Mouse (Mus musculus): ENCODE measurements around the gene Tex261.
"Not testable (repeated sequence)": the region's sequence is repeated elsewhere in the genome, so short reads cannot be mapped to it uniquely, and the experiment has no call there.

Gene Tex261

GRCm38 (mm10) chr6:83775638-83776293, at the start of gene Tex261:
Gene Tex261, minus strand, starts transcription at chr6:83775813.
- peak; percentile 90 for DNase-seq

GRCm38 (mm10) chr6:83821856-83822255, 46.2 kb upstream of the Tex261 start:
- no peak for DNase-seq

- no peak for DNase-seq
These were observed 45.3 kb upstream of the Tex261 start for GRCm38 (mm10) chr6:83820727-83821515.

DNA sequence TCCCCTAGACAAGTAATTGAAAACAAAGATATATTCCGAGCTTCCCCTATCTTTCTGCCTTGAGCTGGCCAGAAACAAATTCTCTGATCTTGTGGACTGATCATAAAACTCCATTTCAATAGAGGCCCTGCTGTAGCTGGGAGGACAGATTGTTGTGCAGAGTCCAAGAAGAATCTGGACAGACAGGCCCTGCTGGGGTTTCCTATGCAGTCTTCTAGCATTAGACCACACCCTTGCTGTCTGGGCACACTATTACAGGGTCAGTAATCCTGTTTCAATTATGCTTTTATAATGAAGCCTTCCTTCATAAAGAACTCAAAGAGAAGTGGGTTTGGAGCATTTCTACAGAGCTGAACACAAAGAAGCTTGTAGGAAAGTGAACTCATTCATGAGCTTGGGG, 43.4 kb upstream of the Tex261 start:
- DNase-seq: no peak

DNA sequence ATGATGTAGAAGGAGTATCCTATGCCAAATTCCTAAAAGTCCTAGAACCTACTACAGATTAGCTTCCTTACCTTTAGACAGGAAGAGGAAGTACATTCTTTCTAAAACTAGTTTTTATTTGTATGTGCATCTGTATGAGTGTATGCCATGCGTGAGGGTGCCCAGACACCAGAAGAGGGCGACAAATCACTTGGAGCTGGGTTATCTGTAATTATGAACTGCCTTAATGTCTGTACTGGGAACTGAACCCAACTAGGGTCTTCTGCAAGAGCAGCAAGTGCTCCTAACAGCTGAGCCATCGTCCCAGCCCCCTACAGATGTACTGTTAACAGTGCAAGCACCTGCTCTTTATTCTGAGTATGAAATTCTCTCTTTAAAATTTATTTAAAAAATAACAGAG, 40.2 kb upstream of the Tex261 start:
- no peak for DNase-seq

DNA sequence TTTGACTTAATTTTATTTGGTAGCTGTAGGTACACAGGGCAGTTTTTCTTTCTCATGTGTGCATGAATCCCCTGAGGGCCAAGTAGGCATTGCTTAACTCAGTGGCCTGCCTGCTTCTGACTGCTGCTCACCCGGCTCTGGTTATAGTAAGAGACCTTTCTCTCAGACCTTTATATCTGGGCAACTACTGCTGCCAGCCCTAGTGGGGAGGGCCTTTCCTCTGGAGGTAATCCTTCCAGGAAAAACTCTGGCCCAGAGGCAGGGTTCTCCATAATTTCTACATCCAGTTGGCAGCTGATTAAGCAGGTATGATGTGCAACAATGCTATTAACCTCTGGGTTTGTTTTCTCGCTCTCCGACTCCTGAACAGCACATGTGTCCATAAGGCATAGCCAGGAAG, 27.2 kb upstream of the Tex261 start:
- no peak for DNase-seq

- DNase-seq: no peak
These were observed 26.4 kb upstream of the Tex261 start for GRCm38 (mm10) chr6:83802033-83802432.

- DNase-seq: no peak
These were observed 21.1 kb upstream of the Tex261 start for GRCm38 (mm10) chr6:83796686-83797085.

DNA sequence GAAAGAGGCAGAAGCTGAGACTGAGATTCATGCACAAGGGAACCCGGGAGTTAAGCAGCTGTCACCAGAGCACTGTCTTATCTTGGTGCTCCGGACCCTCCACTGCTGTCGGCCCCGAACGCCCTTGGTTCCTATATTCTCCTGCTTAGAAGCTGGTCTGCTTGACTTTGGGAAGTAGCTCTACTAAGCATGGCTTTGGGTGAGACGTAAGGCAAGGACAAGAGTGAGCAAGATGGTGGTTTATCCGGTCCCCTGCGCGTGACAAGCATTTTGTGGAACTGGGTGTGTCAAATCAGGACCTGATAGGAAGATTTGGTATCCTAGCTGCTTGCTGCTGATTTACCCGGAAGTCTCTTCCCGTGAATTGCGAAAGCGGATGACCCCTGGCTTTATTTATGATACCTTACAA, 19.9 kb upstream of the Tex261 start:
- no peak for DNase-seq

DNA sequence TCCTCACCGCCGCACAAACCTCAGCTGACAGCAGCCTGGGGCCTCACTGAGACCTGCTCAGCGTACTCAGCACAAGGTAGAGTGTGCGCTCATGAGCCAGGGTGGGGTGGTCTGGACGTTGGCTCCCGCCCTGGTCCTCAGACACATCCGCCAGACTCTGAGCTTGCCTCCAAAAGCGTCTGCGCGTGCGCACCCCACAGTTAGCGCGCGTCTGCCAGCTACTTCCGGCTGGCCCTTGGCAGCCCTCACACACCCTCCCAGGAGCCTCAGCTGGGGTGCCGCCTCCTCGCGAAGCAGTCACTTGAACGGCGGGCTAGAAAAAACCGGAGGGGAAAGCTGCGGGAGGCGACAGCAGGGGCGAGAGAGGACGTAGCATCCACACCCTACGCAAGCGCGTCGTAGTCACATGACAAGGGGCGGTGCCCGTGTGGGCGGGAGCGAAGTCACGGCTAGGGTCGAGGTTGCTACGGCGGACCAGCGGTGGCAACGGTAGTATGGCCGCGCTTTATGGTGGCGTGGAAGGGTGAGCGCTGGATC, 19.2 kb upstream of the Tex261 start, which contains the start of gene Nagk:
Gene Nagk (plus strand): TSS at position 223 of the 537 bp plus-strand sequence.
- DNase-seq: peak; percentile 95

- DNase-seq: no peak
These were observed 15.8 kb upstream of the Tex261 start for GRCm38 (mm10) chr6:83791251-83791890.

DNA sequence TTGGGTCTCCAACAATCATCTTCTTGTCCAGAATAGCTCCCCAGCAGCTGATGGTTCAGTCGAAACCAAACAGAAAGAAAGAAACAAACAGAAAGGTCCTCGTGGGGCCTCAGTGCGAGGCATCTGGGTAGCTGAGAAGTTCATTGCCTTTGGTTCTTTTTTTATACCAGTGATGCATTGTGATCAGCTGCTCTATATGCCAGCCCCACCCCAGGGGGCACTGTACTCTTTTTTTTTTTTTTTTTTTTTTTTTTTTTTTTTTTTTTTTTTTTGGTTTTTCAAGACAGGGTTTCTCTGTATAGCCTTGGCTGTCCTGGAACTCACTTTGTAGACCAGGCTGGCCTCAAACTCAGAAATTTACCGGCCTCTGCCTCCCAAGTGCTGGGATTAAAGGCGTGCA, 14.9 kb upstream of the Tex261 start:
- DNase-seq: not testable (repeated sequence)

DNA sequence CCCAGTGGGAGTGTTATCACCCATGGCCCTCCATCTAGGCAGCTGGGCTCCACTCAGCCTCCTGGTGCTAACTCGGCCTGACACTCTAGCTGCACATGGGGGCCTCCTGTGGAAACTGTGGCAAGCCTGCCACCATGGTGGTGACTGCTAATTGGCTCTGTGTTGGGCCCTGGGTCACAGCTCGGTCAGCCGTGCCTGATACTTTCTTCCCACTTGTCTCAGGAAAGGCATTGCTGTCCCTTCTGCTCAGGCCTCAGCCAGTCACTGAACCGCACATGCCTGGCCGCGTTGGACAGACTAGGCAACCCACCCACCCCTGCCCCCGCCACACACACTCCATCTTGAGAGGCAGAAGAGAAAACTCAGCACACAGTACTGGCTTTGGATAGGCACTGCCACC, 12.9 kb upstream of the Tex261 start:
- no peak for DNase-seq

DNA sequence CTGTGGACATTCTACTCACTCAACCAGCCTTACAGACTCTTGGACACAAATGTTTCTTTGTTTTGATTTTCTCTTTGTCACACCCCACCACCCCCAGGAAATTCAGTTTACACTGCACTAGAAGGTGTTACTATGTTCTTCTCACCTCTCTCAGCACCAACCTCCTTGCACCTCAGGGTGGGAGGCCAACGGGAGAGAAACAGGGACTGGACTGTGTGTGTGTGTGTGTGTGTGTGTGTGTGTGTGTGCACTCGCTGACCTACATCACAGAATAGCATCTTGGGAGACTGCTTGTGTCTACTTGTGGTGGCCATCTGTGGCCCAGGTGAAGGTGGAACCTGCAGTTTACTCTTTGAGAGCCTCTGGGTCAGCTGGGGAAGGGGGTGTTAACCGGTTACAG, 10.8 kb upstream of the Tex261 start:
- DNase-seq: no peak

GRCm38 (mm10) chr6:83779026-83779425, 3.4 kb upstream of the Tex261 start:
- DNase-seq: peak; percentile 60

DNA sequence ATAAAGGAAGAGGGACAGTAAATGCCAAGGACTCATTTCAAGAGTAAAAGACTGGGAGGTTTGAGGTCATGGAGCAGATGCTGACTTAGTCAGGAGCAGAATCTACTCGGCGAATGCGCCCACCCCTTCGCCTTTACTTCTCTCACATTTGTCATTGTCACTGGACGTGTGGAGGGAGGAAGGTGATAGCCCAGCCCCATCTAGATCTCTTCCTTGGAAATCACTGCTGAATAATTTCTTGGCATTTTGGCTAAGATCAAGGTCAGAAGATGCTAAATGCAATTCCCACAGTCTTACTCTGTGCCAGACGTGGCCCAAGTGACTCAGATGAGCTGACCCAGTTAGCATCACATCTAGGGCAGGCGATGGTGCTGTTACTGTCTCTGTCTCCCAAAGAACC, 2.7 kb upstream of the Tex261 start:
- no peak for DNase-seq

DNA sequence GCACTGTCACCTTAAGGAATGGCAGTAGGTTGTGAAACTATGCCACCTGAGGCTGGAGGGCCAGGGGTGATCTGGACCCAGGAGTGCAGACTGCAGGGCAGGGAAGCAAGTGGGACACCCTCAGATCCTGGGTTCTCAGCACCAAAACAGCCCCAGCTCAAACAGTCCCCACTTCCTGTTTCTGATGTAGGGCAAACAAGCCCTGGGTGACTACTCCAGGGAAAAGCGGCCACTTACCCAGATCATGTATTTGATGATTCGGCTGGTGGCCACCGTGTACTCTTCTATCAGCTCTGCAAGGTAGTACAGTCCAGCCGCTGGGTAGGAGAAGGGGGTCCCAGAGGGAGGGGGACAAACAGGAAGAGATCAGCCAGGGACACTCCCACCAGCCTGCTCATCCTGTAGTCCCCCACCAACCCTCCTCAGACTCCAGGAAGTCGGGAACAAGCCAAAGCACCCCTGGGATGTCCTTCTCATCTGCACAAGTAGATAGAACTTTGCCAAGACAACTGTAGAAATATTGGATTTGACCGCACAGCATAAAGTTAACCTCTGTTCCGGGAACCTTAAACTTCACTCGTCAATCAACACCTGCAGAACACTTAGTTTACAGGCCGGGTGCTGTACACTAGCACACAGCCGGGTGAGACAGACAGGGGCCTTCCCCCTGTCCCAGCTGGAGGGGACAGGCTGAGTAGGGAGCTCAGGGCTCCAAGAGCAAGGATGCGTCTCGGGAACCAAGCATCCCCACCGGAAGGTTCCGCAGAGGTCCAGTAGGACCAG, 641 bp downstream of the Tex261 start:
- peak; percentile 60 for DNase-seq

DNA sequence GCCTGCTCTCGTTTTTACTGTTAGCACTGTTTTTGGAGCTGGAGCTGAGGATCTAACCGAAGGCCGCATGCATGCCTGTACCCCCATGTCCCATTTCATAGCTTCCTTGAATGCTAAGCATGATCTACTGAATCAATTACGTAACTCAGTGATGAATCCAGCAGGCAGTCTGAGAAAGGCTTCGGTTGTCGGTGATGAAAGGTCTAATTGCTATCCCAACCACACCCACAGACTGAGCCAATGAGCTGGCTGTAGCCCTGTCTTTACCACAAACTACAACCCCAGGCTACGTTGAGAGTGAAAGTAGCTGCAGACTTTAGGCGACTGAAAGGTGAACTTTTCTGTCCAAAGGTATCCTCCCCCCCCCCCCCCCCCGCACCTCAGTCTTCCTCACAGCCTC, 1.5 kb downstream of the Tex261 start:
- no peak for DNase-seq

- no peak for DNase-seq
These were observed 7.1 kb downstream of the Tex261 start for GRCm38 (mm10) chr6:83768485-83768884.

DNA sequence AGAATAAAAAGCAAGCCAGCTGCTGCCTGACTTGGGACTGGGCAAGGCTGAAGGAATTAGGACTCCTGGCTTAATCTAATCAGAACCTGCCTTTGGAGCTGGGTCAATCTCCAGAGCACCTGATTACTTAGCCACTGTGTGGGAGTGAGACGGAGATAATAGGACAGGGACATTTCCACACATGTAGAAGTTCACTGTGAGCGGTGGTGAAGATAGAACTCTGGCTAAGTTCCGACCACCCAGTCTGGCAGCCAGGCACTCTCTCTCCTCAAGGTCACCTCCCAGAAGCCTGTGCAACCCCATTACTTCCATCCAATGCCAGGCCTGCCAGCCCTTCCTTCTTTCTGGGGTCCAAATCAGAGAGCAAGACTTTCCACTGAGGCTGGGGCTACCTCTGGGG, 8.6 kb downstream of the Tex261 start:
- DNase-seq: no peak

DNA sequence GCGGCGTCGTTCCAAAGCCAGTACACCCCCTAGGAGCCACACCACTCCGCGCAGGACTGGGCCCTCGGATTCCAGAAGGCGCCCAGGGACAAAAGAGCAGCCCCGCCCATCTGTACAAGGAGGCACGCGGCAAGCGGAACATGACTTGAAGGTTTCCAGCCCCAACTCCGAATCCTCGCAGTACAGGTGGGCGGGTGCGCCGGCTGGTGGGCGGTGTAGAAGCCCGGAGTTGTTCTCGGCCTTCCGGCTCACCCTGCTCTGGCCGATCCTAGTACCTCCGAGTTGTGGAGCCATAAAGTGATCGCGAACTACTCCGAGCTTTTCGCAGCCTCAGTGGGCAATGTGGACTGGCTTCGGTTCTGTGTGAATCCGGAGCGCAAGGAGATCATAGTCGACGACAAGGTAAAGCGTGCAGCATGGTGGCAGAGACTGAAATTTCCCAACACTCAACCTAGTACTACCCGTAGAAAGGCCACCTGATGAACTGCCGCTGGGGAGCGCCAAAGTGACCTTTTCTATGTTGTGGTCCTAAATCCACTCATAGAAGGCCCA, 12.7 kb downstream of the Tex261 start:
- DNase-seq: peak; percentile 36

- DNase-seq: no peak
These were observed 13.3 kb downstream of the Tex261 start, which contains the start of gene Ankrd53 for GRCm38 (mm10) chr6:83762344-83762743. Gene Ankrd53, plus strand, starts transcription at chr6:83762644.

Data from thymus, postnatal 25 days (tissue).